Mouse (Mus musculus): ENCODE measurements around the gene Gpx3.
"Not testable (repeated sequence)": the region's sequence is repeated elsewhere in the genome, so short reads cannot be mapped to it uniquely, and the experiment has no call there.

Gene Gpx3

GRCm38 (mm10) chr11:54902333-54903323, at the start of gene Gpx3:
Gene Gpx3, plus strand, starts transcription at chr11:54902453.
- peak; percentile 92 for DNase-seq (ENCODE audit: low spot score)

- DNase-seq (ENCODE audit: low spot score) = not testable (repeated sequence)
These were observed 43.4 kb upstream of the Gpx3 start for GRCm38 (mm10) chr11:54858880-54859279.

- no peak for DNase-seq (ENCODE audit: low spot score)
These were observed 42.7 kb upstream of the Gpx3 start for GRCm38 (mm10) chr11:54859322-54860165.

GRCm38 (mm10) chr11:54860256-54861038, 41.8 kb upstream of the Gpx3 start, which contains the start of gene Lyrm7:
Gene Lyrm7, minus strand, starts transcription at chr11:54860916.
- peak; percentile 97 for DNase-seq (ENCODE audit: low spot score)

- DNase-seq (ENCODE audit: low spot score) = no peak
These were observed 40.5 kb upstream of the Gpx3 start for GRCm38 (mm10) chr11:54861471-54862420.

GRCm38 (mm10) chr11:54862621-54863520, 39.4 kb upstream of the Gpx3 start:
- no peak for DNase-seq (ENCODE audit: low spot score)

- no peak for DNase-seq (ENCODE audit: low spot score)
These were observed 36.7 kb upstream of the Gpx3 start for GRCm38 (mm10) chr11:54865330-54866085.

- peak; percentile 87 for DNase-seq (ENCODE audit: low spot score)
These were observed 35.9 kb upstream of the Gpx3 start, which contains the start of gene Hint1 for GRCm38 (mm10) chr11:54866119-54867048. Gene Hint1, plus strand, starts transcription at chr11:54866383.

- no peak for DNase-seq (ENCODE audit: low spot score)
These were observed 35.2 kb upstream of the Gpx3 start for GRCm38 (mm10) chr11:54867049-54867385.

- DNase-seq (ENCODE audit: low spot score) = no peak
These were observed 34.3 kb upstream of the Gpx3 start for GRCm38 (mm10) chr11:54867903-54868434.

- no peak for DNase-seq (ENCODE audit: low spot score)
These were observed 33.8 kb upstream of the Gpx3 start for GRCm38 (mm10) chr11:54868445-54868844.

- no peak for DNase-seq (ENCODE audit: low spot score)
These were observed 32.9 kb upstream of the Gpx3 start for GRCm38 (mm10) chr11:54869318-54869717.

- DNase-seq (ENCODE audit: low spot score) = no peak
These were observed 30.3 kb upstream of the Gpx3 start for GRCm38 (mm10) chr11:54871831-54872537.

GRCm38 (mm10) chr11:54876031-54876430, 26.2 kb upstream of the Gpx3 start:
- DNase-seq (ENCODE audit: low spot score) = no peak

- no peak for DNase-seq (ENCODE audit: low spot score)
These were observed 23.4 kb upstream of the Gpx3 start for GRCm38 (mm10) chr11:54878893-54879292.

- DNase-seq (ENCODE audit: low spot score) = peak; percentile 57
These were observed 22.8 kb upstream of the Gpx3 start for GRCm38 (mm10) chr11:54879434-54879833.

GRCm38 (mm10) chr11:54879922-54880321, 22.3 kb upstream of the Gpx3 start:
- DNase-seq (ENCODE audit: low spot score) = no peak
